Mouse (Mus musculus) MEL-GATA-1-ER (cell line): ENCODE results near the gene Tas1r1.

Experiments
- DNase-seq: peaks from one replicate; pipeline ENCODE4 v3.0.0-alpha.2; 2012; ENCODE audit warnings: low read depth; ENCODE audit errors: extremely low read depth

The Tas1r1 gene

DNA sequence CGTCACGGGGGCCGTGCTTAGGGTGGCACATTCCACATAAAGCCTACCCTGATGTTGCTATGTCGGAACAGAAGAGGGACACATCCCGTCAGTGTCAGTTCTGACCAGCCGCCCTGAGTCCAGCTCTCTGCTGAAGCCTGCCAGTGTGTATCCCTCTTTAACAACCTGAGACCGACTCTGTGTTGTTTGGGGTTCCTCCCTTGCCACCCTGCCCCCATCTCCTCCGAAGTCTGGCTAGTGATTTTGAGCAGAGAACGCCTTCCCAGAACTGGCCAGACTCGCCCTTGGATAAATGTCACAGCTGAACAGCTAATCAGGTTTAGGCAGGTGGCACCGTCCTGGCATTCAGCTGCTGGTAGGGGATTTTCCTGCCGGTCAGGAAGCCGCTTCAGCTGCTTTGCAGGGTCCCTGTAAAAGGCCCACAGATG, 27.6 kb downstream of the Tas1r1 start:
- no peak for DNase-seq

DNA sequence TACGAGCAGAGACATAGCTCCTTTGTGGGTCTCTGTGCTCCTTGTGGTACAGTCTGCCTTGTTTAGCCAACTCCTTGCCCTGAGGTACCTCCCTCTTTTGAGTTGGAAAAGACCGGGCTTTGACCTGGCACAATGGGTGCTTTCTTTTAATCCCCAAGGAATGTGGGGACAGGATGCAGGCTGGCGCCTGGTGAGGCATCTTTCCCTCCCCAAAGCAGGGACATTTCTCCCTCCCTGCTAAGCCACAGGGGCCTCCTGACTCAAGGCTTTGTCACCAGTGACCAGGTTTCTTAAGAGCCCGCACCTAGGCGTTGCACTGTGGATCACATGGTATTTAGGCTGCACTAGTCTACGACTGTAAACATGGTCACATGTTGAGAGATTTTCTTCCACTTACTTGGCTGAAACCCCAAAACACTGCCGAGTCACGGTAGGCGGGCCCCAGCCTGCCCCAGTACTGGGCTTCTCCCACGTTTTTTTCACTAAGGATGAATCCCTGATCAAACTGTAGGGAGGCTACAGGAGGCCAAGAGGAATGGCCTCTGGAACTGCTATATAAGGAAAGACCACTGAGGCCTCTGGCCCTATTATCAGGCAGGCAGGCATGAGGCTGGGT, 28.2 kb downstream of the Tas1r1 start:
- peak; percentile 64 for DNase-seq

DNA sequence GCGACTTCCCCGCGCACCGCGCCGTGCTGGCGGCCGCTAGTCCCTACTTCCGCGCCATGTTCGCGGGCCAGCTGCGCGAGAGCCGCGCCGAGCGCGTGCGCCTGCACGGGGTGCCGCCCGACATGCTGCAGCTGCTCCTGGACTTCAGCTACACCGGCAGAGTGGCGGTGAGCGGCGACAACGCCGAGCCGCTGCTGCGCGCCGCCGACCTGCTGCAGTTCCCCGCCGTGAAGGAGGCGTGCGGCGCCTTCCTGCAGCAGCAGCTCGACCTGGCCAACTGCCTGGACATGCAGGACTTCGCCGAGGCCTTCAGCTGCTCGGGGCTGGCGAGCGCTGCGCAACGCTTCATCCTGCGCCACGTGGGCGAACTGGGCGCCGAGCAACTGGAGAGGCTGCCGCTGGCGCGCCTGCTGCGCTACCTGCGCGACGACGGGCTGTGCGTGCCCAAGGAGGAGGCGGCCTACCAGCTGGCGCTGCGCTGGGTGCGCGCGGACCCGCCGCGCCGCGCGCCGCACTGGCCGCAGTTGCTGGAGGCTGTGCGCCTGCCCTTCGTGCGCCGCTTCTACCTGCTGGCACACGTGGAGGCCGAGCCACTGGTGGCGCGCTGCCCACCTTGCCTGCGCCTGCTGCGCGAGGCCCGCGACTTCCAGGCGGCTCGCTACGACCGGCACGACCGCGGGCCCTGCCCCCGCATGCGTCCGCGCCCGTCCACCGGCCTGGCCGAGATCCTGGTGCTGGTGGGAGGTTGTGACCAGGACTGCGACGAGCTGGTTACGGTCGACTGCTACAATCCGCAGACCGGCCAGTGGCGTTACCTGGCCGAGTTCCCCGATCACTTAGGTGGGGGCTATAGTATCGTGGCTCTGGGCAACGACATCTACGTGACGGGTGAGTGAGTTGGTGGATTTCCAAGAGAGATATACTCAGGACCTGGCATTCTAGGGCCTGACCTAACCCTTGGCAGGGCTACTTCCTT, 29.0 kb downstream of the Tas1r1 start:
- DNase-seq: peak; percentile 16

DNA sequence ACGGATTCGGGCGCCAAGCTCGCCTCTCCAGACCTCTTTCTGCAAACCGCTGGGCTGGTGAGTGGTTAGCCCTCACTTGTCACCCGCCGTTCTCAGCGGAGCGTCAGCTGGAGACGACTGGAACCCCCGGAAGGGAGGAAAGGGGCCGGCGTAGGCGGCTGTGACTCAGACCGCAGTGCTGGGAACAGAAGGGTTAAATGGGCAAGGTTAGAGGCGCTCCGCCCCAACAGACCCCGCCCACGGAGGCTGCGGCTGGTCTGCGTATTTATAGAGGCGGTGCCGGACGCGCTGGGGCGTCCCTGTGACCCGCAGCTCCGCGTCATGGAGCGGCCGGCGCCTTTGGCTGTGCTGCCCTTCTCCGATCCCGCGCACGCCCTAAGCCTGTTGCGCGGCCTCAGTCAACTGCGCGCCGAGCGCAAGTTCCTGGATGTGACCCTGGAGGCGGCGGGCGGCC, 29.7 kb downstream of the Tas1r1 start, which contains the start of gene Klhl21:
Gene Klhl21 (plus strand): TSS at position 182 of the 454 bp plus-strand sequence.
- DNase-seq: peak; percentile 86

DNA sequence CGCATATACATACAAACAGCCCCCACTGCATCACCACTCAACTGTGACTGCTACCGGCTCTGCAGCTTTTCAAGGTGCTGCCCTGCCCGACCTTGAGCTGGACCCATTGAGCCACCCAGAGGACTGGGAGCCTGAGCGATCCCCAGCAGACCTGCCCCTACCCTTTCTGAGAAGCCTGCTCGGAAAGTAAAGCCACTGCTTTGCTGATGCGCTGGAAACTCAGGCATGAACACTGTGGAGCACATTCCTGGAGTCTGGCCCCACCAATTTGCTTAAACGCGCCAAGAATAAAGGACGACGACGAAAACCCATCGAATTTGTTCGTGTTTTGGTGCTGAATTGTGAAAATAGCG, 30.2 kb downstream of the Tas1r1 start:
- no peak for DNase-seq

- no peak for DNase-seq
Observed at GRCm38 (mm10) chr4:152007481-152008147, 30.8 kb downstream of the Tas1r1 start.

GRCm38 (mm10) chr4:152006812-152007211, 31.6 kb downstream of the Tas1r1 start:
- no peak for DNase-seq

DNA sequence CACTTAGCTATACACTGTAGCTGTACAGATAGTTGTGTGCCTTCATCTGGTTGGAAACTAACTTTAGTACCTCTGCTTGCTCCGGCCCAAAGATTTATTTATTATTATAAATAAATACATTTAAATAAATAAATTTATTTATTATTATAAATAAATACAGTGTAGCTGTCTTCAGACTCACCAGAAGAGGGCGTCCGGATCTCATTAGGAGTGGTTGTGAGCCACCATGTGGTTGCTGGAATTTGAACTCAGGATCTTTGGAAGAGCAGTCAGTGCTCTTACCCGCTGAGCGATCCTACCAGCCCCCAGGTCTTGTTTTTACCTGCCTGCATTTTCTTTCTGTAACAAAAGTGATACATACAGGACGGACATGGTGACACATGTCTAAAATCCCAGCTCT, 32.2 kb downstream of the Tas1r1 start:
- DNase-seq: no peak

DNA sequence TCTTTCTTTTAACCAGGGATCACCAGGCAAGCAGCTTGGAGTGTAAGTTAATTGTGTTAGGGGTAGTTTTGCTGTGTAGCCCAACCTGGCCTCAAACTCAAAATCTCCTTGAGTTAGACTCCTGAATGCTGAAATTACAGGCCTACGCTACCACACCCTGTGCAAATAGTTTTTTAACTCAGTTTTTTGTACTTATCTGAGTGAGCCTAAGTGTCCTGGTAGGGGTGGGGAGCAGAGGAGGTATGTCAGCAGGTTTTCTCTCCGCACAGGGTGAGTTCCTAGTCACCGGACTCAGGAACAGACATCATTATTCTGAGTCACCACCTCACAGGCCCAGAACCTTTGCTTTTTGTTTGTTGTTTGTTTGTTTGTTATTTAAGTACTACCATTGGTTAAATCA, 36.3 kb downstream of the Tas1r1 start:
- DNase-seq: no peak

GRCm38 (mm10) chr4:152001335-152001734, 37.0 kb downstream of the Tas1r1 start:
- no peak for DNase-seq

- DNase-seq: no peak
Observed at GRCm38 (mm10) chr4:152000906-152001305, 37.5 kb downstream of the Tas1r1 start.

- peak; percentile 39 for DNase-seq
Observed at GRCm38 (mm10) chr4:151999481-151999880, 38.9 kb downstream of the Tas1r1 start.

DNA sequence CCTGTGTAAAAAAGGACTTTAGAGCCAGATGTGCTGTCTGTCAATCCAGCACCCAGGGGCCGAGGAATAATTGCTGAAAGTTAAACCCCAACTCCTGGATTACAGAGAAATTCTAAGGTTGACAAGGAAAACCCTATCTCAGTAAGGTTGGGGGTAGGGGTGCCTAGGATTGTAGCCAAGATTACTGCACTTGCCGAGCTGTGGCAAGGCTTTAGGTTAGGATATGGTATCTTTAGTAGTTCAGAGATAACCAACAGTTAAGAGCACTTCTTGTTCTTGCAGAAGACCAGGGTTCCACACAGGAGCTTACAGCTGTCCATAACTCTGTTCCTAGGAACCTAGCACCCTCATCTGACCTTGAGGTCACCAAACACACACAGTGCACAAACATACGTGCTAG, 40.7 kb downstream of the Tas1r1 start:
- DNase-seq: no peak

DNA sequence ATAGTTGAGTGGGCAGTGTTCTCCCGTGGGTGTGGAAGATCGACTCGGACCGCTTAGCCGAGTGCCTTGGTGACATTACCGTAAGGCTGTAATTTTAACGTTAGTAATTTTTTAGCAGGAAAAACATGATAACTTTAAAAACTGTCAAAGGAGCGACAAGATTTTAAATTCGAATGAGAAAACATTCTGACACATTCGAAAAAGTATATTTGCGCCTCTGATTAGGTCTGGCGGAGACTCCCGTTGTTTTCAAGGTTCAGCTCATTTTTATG, 41.5 kb downstream of the Tas1r1 start:
- DNase-seq: no peak

DNA sequence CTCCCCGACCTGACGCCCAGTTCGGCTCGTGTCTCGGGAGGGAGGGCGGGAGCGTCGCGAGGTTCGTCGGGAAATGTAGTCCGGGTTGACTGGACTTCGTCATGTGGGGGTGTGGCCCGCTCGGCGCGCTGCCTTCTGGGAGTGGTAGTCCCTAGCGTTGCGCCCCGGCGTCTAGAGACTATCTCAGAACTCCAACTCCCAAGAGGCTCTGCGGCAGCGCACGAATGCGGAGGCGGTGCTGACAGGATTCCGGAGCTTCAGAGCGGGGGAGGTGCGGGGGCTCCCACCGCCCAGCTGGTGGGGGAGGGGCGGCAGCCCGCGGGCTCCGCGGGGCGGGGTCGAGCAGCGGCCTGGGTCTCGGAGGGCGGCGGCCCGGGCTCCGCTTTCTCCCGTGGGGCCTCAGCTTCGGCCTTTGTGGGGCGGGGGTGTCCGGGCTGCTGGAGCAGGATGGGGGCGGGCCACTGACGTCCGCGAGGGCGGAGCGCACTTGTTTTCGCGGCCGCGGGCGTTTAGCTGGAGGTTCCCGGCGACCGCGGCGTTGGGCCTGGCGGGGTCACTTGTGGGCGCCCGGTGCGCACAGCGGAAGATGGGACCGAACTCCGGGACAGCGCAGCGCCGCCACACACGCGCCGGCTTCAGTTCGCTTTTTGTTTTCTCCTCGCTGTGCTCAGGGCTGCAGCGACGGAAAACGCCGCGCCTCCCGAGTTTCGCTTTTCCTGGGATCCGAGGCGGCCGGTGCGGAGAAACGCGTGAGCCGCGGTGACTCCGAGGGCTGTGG, 42.0 kb downstream of the Tas1r1 start, which contains the start of gene Phf13:
Gene Phf13 (minus strand): TSS at position 86 of the 778 bp plus-strand sequence.
- DNase-seq: peak; percentile 95

- DNase-seq: no peak
Observed at GRCm38 (mm10) chr4:151995371-151996172, 42.8 kb downstream of the Tas1r1 start.

GRCm38 (mm10) chr4:151994228-151995171, 43.9 kb downstream of the Tas1r1 start:
- DNase-seq: peak; percentile 50

DNA sequence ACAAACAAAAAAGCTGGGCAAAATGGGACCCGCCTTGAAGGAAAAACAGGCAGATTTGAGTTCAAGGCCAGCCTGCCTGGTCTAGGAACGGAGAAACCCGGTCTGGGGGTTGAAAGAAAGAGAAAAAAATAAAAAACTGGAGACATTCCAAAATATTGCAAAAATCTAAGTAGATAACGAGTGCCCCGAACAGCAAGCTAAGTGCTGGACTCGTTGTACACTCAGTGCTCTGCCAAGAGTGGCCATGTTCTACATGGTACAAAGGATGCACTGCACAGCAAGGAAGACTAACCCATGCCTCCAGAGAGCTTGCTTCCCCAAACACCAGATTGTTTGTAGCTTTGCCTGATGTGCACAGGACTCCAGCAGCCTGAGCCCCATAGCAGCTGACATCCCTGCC, 45.3 kb downstream of the Tas1r1 start:
- DNase-seq: no peak

GRCm38 (mm10) chr4:151992091-151992490, 46.3 kb downstream of the Tas1r1 start:
- no peak for DNase-seq
